Mouse (Mus musculus) urinary bladder, adult 2 months (tissue): ENCODE measurements around the gene Tesc. TPM values are rescaled to one million over a fixed set of nuclear protein-coding genes. Genes with fewer than 3 reads are reported as not detected.

Experiments used
- DNase-seq: peaks from one replicate; pipeline ENCODE4 v3.0.0; 2022; ENCODE audit warnings: low spot score
- polyA plus RNA-seq: library from polyadenylated mRNA; depleted of rRNA; stranded (reverse); fragments of >200 nt; gene quantifications from 2 replicates; pipeline ENCODE4 v1.2.3, GENCODE M21; 2012; rRNA removed

The Tesc gene
- polyA plus RNA-seq, 1 experiment = 1.5 TPM

GRCm38 (mm10) chr5:118108124-118108793, 80.7 kb downstream of the Tesc start:
- DNase-seq = no peak

GRCm38 (mm10) chr5:118108794-118109440, 81.4 kb downstream of the Tesc start:
- no peak for DNase-seq

Other genes with a start within 250 kb of the Tesc start
- gene Nos1, start 246.7 kb upstream of the Tesc start, polyA plus RNA-seq = 0.17 and 0.25 TPM in 2 replicates
- 35.1 and 36.9 TPM in 2 replicates for gene Fbxo21, start 51.0 kb upstream of the Tesc start, polyA plus RNA-seq
- gene Fbxw8, start 127.7 kb downstream of the Tesc start, polyA plus RNA-seq = 30.9 and 32.3 TPM in 2 replicates
- gene Hrk, start 136.9 kb downstream of the Tesc start, polyA plus RNA-seq = 0.01 TPM in 2 replicates
- gene Rnft2, start 217.4 kb downstream of the Tesc start, polyA plus RNA-seq = 3.7 and 4.3 TPM in 2 replicates
- 9.9 and 10.3 TPM in 2 replicates for gene 2410131K14Rik, start 217.5 kb downstream of the Tesc start, polyA plus RNA-seq